Mouse (Mus musculus) neutrophil, adult 5-6 weeks (primary cell): ENCODE results near the gene Il16. TPM values are rescaled to one million over a fixed set of nuclear protein-coding genes. Genes with fewer than 3 reads are reported as not detected.

ENCODE experiments used
- ATAC-seq: fragments of 151-379, 151-347 bp; 2 replicates; pipeline ENCODE4 v1.8.0; 2017; ENCODE audit warnings: mild to moderate bottlenecking, moderate TSS enrichment; ENCODE audit not compliant: insufficient number of reproducible peaks, poor library complexity, low FRiP score, severe bottlenecking; ENCODE audit errors: extremely low read depth
- total RNA-seq: library from RNA; stranded (forward); fragments of 200-1000 nt; gene quantifications from 2 replicates; pipeline ENCODE4 v1.2.3, GENCODE M21; 2017

Gene Il16
- total RNA-seq, 1 experiment from 2014 or later, result 474 TPM

DNA sequence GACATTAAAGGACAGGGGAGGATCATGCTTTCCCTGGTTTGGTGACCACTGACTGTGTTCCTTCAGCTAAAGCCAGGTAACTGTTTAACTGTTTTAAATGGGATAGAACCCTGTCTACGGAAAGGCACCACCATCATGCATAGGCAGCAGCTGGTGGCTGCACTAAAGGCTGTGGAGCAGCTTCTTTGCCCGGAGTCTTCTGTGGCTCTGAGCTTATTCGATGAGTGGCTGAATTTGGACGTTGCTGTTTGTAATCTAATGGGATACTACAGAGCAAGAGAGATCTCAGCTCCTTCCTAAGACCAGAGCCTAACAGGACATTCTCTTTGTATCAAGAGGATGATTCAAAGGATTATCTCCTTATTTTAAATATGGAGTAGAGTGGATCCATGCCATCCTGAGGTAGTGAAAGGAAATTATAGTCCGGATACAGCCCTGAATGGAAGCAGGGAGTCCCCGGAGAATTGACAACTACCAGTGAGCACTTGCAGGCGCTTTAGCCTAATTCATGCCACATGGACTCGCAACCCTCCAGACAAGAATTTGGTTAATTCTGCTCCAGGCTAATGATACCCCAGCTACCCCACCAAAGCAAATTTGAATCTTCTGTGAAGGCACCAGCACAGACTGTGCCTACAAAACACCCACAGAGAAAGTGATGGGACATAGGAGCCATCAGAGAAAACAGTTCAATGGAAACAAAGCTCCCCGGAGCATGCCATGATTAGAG is 42.3 kb downstream of the Il16 start:
- ATAC-seq, result no peak

DNA sequence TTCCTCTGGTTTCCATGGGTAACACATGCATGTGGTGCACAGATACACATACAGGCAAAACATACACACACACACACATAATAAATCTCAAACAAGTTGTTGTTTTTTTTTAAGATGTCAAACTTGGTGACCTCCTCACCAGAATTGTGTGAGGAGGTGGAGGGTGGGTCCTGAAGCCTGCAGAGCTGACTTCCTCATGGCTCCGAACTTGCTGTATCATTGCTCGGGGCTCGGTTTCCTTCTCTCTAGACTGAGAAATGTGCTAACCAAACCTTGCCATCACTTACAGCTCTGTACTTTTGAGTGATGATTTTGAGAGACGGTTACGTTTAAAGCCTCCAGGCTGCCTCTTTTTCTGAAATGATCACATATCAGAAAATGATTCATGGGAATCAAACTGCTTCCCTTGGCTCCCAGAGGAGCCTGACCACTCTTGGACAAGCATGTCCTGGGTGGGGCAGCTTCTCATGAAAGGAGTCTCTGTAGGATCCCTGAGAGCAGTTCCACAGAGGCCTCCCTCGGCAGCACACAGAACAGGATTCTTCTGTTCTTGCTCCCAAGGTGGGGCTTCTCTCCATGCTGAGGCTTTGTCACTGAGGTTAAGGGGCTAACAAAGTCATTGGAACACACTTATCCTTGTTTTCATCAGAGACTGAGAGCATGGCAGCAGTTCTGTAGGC is 46.3 kb downstream of the Il16 start:
- ATAC-seq, result peak; percentile 64; the same call in 1 of the 2 replicates

DNA sequence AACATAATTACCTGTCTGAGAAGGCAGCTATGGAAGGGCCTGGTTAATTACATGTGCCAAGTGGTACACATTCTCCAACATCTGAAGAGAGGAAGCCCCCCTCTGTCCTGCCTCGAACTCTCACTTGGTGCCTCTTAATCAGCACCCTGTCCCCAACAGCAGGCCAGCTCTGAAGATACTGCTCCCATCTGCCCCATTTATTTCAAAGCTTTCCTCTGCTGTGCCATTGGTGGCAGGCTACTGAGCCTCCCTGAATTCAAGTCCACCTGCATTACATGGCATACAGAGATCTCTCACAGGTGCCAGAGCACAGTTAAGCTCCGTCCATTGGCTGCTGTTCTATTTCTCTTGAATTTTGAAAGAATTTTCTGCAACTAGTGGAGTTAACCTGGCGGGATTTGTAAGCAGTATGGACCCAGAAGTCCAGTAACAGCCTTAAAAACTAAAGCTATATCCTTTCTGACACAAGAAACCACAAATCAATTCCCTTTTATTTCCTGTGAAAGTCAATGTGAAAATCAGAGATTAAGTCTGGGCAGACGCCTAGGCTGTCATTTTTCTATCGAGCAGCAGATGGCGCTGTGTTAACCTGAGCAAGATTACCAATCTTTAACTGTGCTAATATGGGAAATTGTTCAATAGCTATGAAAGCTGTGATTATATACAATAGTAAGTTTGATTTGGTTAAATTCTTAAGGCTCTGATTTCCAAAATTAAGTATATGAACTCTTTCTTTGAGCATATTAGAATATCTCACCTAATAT is 49.9 kb downstream of the Il16 start:
- 0 out of 2 replicates have a peak, but pooled peaks have one; percentile 51 for ATAC-seq

DNA sequence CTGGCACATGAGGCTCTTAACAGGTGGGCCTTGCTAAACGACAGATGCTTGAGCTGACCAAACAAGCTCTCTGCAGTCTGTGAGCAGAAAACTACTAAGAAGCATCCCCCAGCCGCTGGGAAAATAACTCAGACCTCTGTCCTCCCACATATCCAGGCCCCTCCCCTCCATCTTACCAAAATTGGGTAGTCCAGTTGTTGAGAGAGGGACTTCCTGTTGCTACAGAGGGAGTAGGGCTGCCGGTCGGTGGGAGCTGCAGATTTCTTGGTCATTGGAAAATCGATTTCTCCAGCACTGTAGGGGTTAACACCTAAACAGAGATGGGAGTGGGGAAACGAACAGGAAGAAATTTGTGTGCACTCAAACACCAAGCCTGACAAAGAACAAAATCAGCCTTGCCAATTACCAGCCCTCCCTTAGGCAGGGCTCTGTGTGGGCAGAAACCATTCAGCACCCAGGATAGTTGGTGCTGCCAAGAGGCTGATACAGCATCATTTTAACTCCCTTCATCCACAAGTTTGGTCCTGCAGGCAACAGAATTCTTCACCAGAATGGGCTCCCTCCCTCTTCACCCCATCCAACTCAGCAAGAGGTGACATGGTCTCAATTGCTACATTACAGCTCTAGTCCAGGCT is 62.8 kb downstream of the Il16 start:
- no peak for ATAC-seq

GRCm38 (mm10) chr7:83678506-83678905 is 67.0 kb downstream of the Il16 start:
- no peak for ATAC-seq

- ATAC-seq, result no peak
Observed at GRCm38 (mm10) chr7:83677296-83677695, 68.2 kb downstream of the Il16 start.

- ATAC-seq, result peak; percentile 73
Observed at GRCm38 (mm10) chr7:83675545-83676254, 69.8 kb downstream of the Il16 start.

DNA sequence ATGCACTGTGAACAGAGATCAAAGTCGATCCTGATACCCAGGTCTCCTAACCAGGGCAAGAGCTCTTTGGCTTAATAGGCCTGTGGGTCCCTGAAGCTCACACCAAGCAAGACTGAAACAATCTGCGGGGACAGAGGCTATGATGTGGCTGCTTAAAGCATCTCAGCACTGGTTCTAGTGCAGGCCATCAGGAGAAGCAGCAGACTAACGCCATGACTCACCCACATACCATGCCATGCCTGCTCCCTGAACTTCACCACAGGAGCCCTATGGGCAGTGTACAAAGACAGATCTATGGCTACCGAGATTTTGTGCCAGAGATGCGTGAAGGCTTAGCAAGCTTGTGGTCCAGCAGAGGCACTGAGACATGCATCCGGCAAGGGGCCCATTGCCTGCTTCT is 74.0 kb downstream of the Il16 start:
- no peak for ATAC-seq

DNA sequence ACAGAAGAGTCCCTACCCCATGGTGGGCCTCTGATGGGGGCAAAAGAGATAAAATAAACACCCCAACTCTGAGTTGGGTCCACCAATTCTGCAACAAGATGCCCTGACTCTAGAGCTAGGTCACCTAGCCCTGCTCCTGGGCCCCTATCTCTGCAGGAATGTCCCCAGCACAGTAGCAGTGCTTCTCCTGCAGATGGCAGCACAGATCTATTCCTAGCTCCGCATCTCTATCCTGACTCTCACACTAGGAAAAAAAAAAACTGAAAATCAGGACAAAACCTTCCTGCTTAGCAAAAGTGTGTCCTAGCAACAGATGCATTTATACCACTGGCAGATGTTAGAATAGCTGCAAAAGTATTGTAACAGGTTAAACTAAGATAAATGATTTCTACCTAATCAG is 76.8 kb downstream of the Il16 start:
- 0 out of 2 replicates have a peak, but pooled peaks have one; percentile 31 for ATAC-seq

- ATAC-seq, result no peak
Observed at GRCm38 (mm10) chr7:83667936-83668645, 77.4 kb downstream of the Il16 start.

- no peak for ATAC-seq
Observed at GRCm38 (mm10) chr7:83666087-83666595, 79.4 kb downstream of the Il16 start.

GRCm38 (mm10) chr7:83662711-83663375 is 82.7 kb downstream of the Il16 start:
- ATAC-seq, result no peak

GRCm38 (mm10) chr7:83661763-83662162 is 83.8 kb downstream of the Il16 start:
- no peak for ATAC-seq

- ATAC-seq, result peak; percentile 11; the same call in 1 of the 2 replicates
Observed at GRCm38 (mm10) chr7:83661031-83661430, 84.5 kb downstream of the Il16 start.

GRCm38 (mm10) chr7:83660273-83660691 is 85.2 kb downstream of the Il16 start:
- ATAC-seq, result peak; percentile 21; the same call in 1 of the 2 replicates

DNA sequence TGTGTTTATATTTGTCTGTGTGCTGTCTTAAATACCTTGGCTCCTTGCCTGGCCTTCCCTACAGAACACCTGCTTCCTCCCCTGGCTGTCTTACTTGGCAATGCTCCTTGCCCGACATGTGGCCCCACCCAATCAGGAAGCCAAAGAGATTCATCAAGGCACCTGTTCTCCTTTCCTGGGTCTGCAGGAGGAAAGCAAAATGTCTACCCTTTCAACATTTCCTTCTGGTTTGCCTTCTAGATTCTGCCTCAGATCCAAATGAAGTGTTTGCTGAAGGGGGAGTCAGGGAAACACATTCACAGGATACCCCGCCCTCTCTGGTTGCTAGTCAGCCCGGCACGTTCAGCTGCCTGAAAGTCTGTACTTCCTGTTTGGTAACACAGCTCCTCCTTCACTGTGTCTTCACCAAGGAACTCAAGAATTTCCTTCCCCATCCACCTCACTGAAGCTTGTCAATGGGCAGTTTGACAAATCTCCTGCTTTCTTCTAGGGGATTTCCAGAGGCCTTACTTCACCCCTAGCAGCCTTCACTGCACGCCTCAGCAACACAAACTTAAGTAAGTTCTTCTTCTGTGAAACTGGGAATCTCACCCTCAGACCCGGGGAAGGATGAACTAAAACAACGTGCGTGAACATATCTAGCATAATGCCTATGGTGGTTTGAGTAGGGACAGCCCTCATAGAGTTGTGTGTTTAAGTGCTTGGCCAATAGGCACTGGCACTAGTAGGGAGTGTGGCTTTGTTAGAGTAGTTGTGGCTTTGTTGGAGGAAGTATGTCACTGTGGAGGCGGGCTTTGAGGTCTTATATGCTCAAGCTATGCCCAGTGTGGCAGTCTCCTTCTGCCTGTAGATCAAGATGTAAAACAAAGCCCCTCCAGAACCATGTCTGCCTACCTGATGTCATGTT is 86.1 kb downstream of the Il16 start:
- ATAC-seq, result peak; percentile 71
